Mouse (Mus musculus): Measurements from ENCODE around the gene Ramp2. TPM values are rescaled to one million over a fixed set of nuclear protein-coding genes. Genes with fewer than 3 reads are reported as not detected.

Ramp2 gene
- total RNA-seq, 2 experiments from 2014 or later, result 146 to 180 TPM

- DNase-seq, result no peak
- intact Hi-C loops (cut with DNase I), result no loop called here
These were observed 17.5 kb downstream of the Ramp2 start for GRCm38 (mm10) chr11:101263138-101263988.

- intact Hi-C loops (cut with DNase I), result no loop called here
- no peak for DNase-seq
These were observed 18.1 kb downstream of the Ramp2 start for GRCm38 (mm10) chr11:101263989-101264280.

GRCm38 (mm10) chr11:101264954-101265471 lies 19.2 kb downstream of the Ramp2 start:
- DNase-seq, result no peak
- intact Hi-C loops (cut with DNase I), result no loop called here

- intact Hi-C loops (cut with DNase I), result no loop called here
- DNase-seq, result no peak
These were observed 20.1 kb downstream of the Ramp2 start for GRCm38 (mm10) chr11:101265906-101266305.

- intact Hi-C loops (cut with DNase I), result no loop called here
- DNase-seq, result no peak
These were observed 23.8 kb downstream of the Ramp2 start for GRCm38 (mm10) chr11:101269577-101270116.

- intact Hi-C loops (cut with DNase I), result no loop called here
- no peak for DNase-seq
These were observed 26.6 kb downstream of the Ramp2 start for GRCm38 (mm10) chr11:101272446-101272845.

- intact Hi-C loops (cut with DNase I), result no loop called here
- DNase-seq, result no peak
These were observed 29.5 kb downstream of the Ramp2 start for GRCm38 (mm10) chr11:101275309-101275708.

GRCm38 (mm10) chr11:101276319-101277070 lies 30.7 kb downstream of the Ramp2 start:
- intact Hi-C loops (cut with DNase I), result no loop called here

GRCm38 (mm10) chr11:101277381-101278222 lies 31.8 kb downstream of the Ramp2 start:
- DNase-seq, result no peak
- intact Hi-C loops (cut with DNase I), result loop anchor here (2.0 kb wide), 1 partner anchor 25 kb away; the partner anchor contains the start of gene Vps25

More at GRCm38 (mm10) chr11:101276319-101277070, 30.7 kb downstream of the Ramp2 start:
- DNase-seq, result no peak

GRCm38 (mm10) chr11:101278223-101279192 lies 32.7 kb downstream of the Ramp2 start, which contains the start of the genes Cntd1 and Coa3:
Cntd1 (plus strand) TSS chr11:101279012.
Coa3 (minus strand) TSS chr11:101279114.
- intact Hi-C loops (cut with DNase I), result loop anchor here (2.0 kb wide), 1 partner anchor 26 kb away; the partner anchor contains the start of gene Vps25
- peak; percentile 90 to 92 for DNase-seq

GRCm38 (mm10) chr11:101279193-101279569 lies 33.4 kb downstream of the Ramp2 start:
- intact Hi-C loops (cut with DNase I), result loop anchor here (2.0 kb wide), 1 partner anchor 26 kb away; the partner anchor contains the start of gene Vps25

GRCm38 (mm10) chr11:101280837-101281236 lies 35.0 kb downstream of the Ramp2 start:
- intact Hi-C loops (cut with DNase I), result no loop called here
- DNase-seq, result no peak

More at GRCm38 (mm10) chr11:101279193-101279569, 33.4 kb downstream of the Ramp2 start:
- DNase-seq, result no peak

- intact Hi-C loops (cut with DNase I), result no loop called here
- DNase-seq, result no peak
These were observed 37.1 kb downstream of the Ramp2 start for GRCm38 (mm10) chr11:101282896-101283295.

GRCm38 (mm10) chr11:101283805-101284204 lies 38.0 kb downstream of the Ramp2 start:
- no peak for DNase-seq
- intact Hi-C loops (cut with DNase I), result no loop called here

- DNase-seq, result no peak
- intact Hi-C loops (cut with DNase I), result no loop called here
These were observed 41.5 kb downstream of the Ramp2 start for GRCm38 (mm10) chr11:101287306-101287705.

- intact Hi-C loops (cut with DNase I), result no loop called here
- no peak for DNase-seq
These were observed 45.4 kb downstream of the Ramp2 start for GRCm38 (mm10) chr11:101291231-101291630.

- intact Hi-C loops (cut with DNase I), result no loop called here
- DNase-seq, result no peak
These were observed 49.4 kb downstream of the Ramp2 start for GRCm38 (mm10) chr11:101295191-101295590.

- intact Hi-C loops (cut with DNase I), result loop anchor here (10.0 kb wide), 1 partner anchor 206 kb away; the partner anchor contains the start of gene Psmc3ip
- no peak for DNase-seq
These were observed 55.1 kb downstream of the Ramp2 start for GRCm38 (mm10) chr11:101300881-101301280.
